Mouse (Mus musculus) spleen, adult 2 months (tissue): ENCODE measurements around the gene Hist2h2bb.

Experiments
- CTCF ChIP-seq: fragments of 200-500 bp; IDR thresholded peaks from 2 replicates; pipeline ENCODE4 v1.5.1; 2011; ENCODE audit warnings: mild to moderate bottlenecking, inconsistent platforms; ENCODE audit not compliant: insufficient read depth, insufficient read length, insufficient replicate concordance; ENCODE audit errors: extremely low read depth
- POLR2A ChIP-seq: fragments of 200-500 bp; IDR thresholded peaks from 2 replicates; pipeline ENCODE4 v1.6.1; 2011; ENCODE audit warnings: low read depth, low read length, inconsistent platforms

GRCm38 (mm10) chr3:96266132-96266710 lies 3.3 kb upstream of the Hist2h2bb start:
- TF ChIP-seq POLR2A (no peak), CTCF (no peak)
